Mouse (Mus musculus): ENCODE measurements around the gene Card14. TPM values are rescaled to one million over a fixed set of nuclear protein-coding genes. Genes with fewer than 3 reads are reported as not detected.

The Card14 gene
- polyA plus RNA-seq, 1 experiment, result 0.32 TPM

DNA sequence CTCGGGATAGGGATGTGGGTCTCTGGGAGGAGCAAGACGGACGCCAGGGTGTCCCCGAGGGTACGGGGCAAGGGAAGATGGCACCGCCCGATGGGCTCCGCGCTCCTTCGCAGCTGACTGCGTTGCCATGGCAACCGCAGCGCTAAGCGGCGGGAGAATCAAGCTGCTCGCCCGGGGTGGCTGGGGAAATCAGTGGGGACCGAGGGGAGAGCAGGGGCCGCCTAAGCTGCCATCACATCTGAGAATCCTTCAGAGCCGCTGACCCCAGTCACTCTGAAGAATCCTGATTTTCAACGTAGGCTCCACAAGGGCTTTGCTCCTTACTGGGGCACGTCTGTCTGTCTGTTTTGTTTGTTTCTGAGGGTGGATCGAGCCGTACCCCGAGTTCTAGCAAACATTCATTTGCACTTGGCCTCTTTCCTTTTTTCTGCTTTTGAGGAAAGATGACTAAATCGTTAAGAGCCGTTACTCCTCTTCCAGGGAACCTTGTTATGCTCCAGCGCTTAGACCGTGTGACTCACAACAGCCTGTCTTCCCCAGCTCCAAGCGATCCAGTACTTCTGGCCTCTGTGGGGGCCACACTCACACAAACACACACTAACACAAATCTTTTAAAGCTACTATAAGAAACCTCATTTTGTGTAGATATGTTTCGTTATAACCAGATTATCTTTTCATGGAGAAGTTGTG is 7.2 kb upstream of the Card14 start:
- DNase-seq (ENCODE audit: extremely low spot score in 1 of 2, low spot score in 1 of 2), result peak in 1 of 2 experiments; percentile 21

DNA sequence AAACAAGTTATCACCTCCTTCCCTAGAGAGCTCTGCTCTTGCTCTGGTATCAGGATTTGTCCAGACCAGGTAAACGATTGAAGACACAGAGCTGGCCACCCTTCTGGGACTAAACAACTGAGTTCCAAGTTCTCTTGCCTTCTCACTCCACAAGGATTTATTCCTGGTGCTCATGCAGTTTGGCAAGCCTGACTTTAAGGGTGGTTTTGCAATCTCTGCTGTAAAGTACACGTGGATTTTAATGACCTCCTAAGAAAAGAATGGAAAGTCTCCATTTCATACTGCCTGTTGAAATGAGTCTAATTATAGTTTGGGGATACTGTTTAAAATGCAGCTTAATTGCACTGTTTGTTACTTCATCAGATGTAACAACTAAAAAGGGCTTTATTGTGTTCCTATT is 6.6 kb upstream of the Card14 start:
- no peak for DNase-seq (ENCODE audit: extremely low spot score in 1 of 2, low spot score in 1 of 2)

DNA sequence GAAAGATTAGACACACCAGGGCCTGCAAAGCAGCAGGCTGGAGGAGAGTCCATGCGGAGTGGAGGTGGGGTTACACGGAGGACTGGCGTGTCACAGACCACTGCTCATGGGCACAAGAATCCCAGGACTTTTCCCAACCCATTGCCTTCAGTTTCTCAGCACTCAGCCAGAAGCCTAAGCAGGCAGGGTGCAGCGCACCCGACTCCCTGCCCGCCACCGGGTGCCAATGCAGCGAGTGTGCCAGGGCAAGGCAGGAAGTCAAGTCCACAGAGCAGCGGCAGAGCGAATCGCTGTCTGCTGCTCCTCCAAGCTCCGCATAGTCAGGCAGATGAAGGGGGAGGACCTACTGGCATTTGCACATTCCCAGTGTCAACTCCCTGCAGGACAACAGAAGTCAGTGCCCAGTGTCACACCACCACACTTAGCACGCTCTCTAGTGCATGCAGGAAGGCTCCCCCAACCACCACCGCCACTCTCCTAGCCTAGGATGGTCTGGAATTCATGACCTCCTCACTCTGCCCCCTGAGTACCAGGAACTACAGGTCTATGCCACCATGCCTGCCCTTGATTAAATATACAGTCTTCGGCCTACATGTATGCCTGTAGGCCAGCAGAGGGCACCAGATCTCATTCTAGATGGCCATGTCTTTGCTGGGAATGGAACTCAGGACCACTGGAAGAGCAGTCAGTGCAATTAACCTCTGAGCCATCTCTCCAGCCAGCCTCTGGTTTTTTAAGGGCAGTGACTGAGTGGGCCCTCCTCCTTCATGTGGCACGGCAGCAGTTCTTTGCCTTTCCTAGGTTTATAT is 2.5 kb upstream of the Card14 start:
- DNase-seq (ENCODE audit: extremely low spot score in 1 of 2, low spot score in 1 of 2), result peak in 1 of 2 experiments; percentile 55

GRCm38 (mm10) chr11:119306762-119307657 is 558 bp upstream of the Card14 start:
- DNase-seq (ENCODE audit: extremely low spot score in 1 of 2, low spot score in 1 of 2), result no peak

DNA sequence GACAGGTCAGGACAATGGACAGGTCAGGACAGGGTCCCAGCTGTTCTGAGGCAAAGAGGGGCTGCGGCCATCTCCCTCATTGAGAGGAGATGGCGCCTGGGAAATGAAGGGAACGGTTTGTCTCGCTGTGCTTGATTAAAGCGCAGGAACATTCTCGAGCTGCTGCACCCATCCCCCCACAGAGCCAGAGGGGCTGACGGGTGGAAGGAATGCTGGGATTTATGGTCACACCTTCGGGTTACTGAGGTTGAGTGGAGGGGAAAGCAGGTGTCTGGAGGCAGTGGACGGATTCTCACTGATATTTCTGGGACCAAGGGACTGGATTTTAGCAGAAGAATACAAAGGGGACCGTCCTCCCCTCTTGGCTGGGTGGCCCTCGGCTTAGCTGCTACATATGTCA is 348 bp downstream of the Card14 start:
- DNase-seq (ENCODE audit: extremely low spot score in 1 of 2, low spot score in 1 of 2), result no peak

DNA sequence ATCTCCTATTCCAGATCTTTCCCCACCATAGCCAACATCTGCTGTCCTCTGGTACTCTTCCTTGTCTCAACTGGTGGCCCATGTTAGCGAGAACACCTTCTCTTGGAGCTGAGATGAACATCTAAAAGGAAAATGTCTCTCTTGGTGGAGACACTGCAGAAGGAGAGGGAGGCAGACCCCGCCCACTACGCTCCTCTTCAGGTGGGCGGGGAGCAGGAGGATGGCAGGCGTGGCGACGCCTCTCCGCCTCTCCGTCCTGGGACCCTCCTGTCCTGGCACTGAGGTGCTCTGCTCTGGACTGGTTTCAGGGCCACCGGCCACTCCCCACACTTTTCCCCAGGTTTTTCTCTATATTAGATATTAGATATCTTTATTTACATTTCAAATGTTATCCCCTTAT is 3.1 kb downstream of the Card14 start:
- DNase-seq (ENCODE audit: extremely low spot score in 1 of 2, low spot score in 1 of 2), result no peak

GRCm38 (mm10) chr11:119314252-119314936 is 6.8 kb downstream of the Card14 start:
- no peak for DNase-seq (ENCODE audit: extremely low spot score in 1 of 2, low spot score in 1 of 2)

DNA sequence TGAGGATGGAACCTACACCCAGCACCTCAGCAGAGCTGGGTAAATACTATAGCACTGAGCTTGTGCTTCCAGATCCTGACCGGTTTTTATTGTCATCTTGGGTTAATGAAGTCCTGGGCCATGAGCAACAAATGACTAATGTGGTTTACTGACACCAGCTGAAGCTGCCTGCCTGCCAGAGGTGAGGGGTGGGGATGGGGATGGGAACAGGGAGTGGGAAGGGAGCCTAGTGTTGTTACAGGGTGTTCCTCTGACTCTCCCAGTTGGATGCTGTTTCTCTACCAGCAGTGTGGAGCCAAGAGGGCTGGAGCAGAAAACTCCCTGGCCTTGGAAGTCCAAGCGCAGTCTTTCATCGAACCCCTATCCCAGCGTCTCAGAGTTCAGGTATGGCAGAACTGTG is 9.2 kb downstream of the Card14 start:
- no peak for DNase-seq (ENCODE audit: extremely low spot score in 1 of 2, low spot score in 1 of 2)

- no peak for DNase-seq (ENCODE audit: extremely low spot score in 1 of 2, low spot score in 1 of 2)
Observed at GRCm38 (mm10) chr11:119322521-119322920, 15.0 kb downstream of the Card14 start.

- DNase-seq (ENCODE audit: extremely low spot score in 1 of 2, low spot score in 1 of 2), result no peak
Observed at GRCm38 (mm10) chr11:119325068-119325467, 17.5 kb downstream of the Card14 start.

GRCm38 (mm10) chr11:119330592-119330991 is 23.0 kb downstream of the Card14 start:
- peak in 1 of 2 experiments; percentile 49 for DNase-seq (ENCODE audit: extremely low spot score in 1 of 2, low spot score in 1 of 2)

- no peak for DNase-seq (ENCODE audit: extremely low spot score in 1 of 2, low spot score in 1 of 2)
Observed at GRCm38 (mm10) chr11:119331970-119332369, 24.4 kb downstream of the Card14 start.

- DNase-seq (ENCODE audit: extremely low spot score in 1 of 2, low spot score in 1 of 2), result no peak
Observed at GRCm38 (mm10) chr11:119338271-119339059, 30.9 kb downstream of the Card14 start.

DNA sequence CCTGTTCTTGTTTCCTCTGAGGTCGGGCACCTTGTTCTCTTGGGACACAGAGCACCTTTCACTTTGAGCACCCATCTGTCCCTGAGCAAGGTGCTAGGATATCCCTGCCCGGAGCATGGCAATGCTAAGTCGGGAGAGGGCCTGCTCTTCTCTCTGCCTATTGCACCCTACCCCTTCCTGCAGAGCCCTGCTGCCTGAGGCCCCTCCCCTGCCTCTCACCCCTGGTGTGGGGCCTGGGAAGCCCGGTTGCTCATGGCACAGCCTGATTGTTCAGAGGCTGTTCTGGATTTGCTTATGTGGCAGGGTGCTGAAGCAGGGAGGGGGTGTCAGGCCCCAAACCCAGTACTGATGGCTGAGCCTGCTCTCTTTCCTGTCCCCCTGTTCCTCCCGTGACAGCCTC is 31.6 kb downstream of the Card14 start:
- DNase-seq (ENCODE audit: extremely low spot score in 1 of 2, low spot score in 1 of 2), result no peak

- DNase-seq (ENCODE audit: extremely low spot score in 1 of 2, low spot score in 1 of 2), result peak; percentile 49 to 88
Observed at GRCm38 (mm10) chr11:119339637-119340036, 32.1 kb downstream of the Card14 start.

GRCm38 (mm10) chr11:119344178-119344577 is 36.6 kb downstream of the Card14 start:
- DNase-seq (ENCODE audit: extremely low spot score in 1 of 2, low spot score in 1 of 2), result no peak

GRCm38 (mm10) chr11:119344865-119345264 is 37.3 kb downstream of the Card14 start:
- DNase-seq (ENCODE audit: extremely low spot score in 1 of 2, low spot score in 1 of 2), result no peak

- DNase-seq (ENCODE audit: extremely low spot score in 1 of 2, low spot score in 1 of 2), result no peak
Observed at GRCm38 (mm10) chr11:119347125-119347524, 39.6 kb downstream of the Card14 start.

DNA sequence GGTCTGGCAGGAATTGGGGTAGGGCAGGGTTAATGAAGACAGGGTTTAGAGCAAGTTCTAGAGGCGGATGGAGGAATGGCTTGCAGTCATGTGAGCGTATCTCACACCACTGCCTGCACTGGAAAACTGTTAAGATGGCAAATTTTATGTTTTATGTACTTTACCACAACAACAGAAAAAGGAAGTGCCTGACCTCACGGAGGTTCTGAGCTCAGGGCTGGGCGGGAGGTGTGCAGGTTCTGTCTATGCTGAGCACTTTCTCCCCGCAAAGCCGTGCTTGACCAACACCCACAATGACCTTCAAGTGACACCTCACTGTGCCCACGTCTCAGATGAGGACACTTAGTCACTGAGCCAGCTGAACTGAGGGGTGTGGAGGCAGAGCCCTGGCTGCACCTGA is 44.5 kb downstream of the Card14 start:
- no peak for DNase-seq (ENCODE audit: extremely low spot score in 1 of 2, low spot score in 1 of 2)

DNA sequence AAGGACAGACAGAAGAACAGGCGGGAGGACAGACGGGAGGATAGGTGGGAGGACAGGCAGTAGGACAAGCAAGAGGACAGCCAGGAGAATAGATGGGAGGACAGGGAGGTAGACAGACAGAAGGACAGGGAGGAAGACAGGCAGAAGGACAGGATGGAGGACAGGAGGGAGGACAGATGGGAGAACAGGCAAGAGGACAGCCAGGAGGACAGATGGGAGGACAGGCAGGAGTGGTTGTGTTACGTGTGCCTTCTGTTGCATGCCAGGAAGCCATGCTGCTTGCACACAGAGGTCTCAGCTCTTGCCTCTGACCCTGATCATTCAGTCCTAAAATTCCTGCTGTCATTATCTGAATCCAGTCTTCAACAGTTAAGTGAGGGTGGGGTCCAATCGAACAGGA is 46.4 kb downstream of the Card14 start:
- DNase-seq (ENCODE audit: extremely low spot score in 1 of 2, low spot score in 1 of 2), result no peak

Measured in frontal cortex, adult 2 months (tissue).